Mouse (Mus musculus) heart, postnatal 0 days (tissue): ENCODE data around the gene Tbx15. TPM values are rescaled to one million over a fixed set of nuclear protein-coding genes. Genes with fewer than 3 reads are reported as not detected.

Source experiments
- ATAC-seq: fragments of 200-750 bp; cut with Nextera tagmentation; 2 replicates; pipeline ENCODE4 v1.8.0; 2017; ENCODE audit warnings: low read depth, moderate number of reproducible peaks, moderate library complexity; ENCODE audit not compliant: insufficient read depth
- DNase-seq: peaks from one replicate; pipeline ENCODE4 v3.0.0-alpha.2; 2016; ENCODE audit warnings: low spot score
- H3K27ac ChIP-seq: fragments of 300-500 bp; sonication (generic); 2 replicates; pipeline ENCODE4 v1.5.1; 2014; ENCODE audit warnings: low read depth, mild to moderate bottlenecking
- H3K27me3 ChIP-seq: fragments of 300-500 bp; sonication (generic); 2 replicates; pipeline ENCODE4 v1.6.1; 2014; ENCODE audit warnings: low read length, mixed read lengths; ENCODE audit not compliant: control insufficient read depth, insufficient read depth
- H3K36me3 ChIP-seq: fragments of 300-500 bp; sonication (generic); replicated peaks from 2 replicates; pipeline ENCODE4 v1.6.1; 2014; ENCODE audit warnings: low read length, mixed read lengths; ENCODE audit not compliant: control insufficient read depth, insufficient read depth
- H3K4me1 ChIP-seq: fragments of 300-500 bp; sonication (generic); 2 replicates; pipeline ENCODE4 v1.6.1; 2014; ENCODE audit warnings: antibody characterized with exemption; ENCODE audit not compliant: control insufficient read depth, insufficient read depth
- H3K4me2 ChIP-seq: fragments of 300-500 bp; sonication (generic); 2 replicates; pipeline ENCODE4 v1.6.1; 2014; ENCODE audit warnings: low read depth, mild to moderate bottlenecking, low read length, moderate library complexity
- H3K4me3 ChIP-seq: fragments of 300-500 bp; sonication (generic); 2 replicates; pipeline ENCODE4 v1.5.1; 2014; ENCODE audit warnings: low read depth, low read length
- H3K9ac ChIP-seq: fragments of 300-500 bp; sonication (generic); replicated peaks from 2 replicates; pipeline ENCODE4 v1.6.1; 2014; ENCODE audit warnings: low read depth, low read length, mixed read lengths
- H3K9me3 ChIP-seq: fragments of 300-500 bp; sonication (generic); replicated peaks from 2 replicates; pipeline ENCODE4 v1.6.1; 2016; ENCODE audit warnings: low read length; ENCODE audit not compliant: control insufficient read depth
- CTCF ChIP-seq: IDR thresholded peaks from 2 replicates; pipeline ENCODE4 v1.5.1; 2016; ENCODE audit warnings: antibody characterized with exemption, control low read depth, low read depth
- EP300 ChIP-seq: IDR thresholded peaks from 2 replicates; pipeline ENCODE4 v1.6.1; 2016; ENCODE audit warnings: antibody characterized with exemption, low read depth
- WGBS: fragments of 180-500 bp; shearing (Covaris S2); extraction: QIAGEN DNeasy Blood & Tissue Kit; methylation state at CpG from one replicate; pipeline ENCODE4 v1.1.7; 2014; 5-methylcytosine and 5-hydroxymethylcytosine counted together
- microRNA-seq: library from miRNA; unstranded; fragments of <30 nt; microRNA quantifications from one replicate; pipeline ENCODE4, GENCODE M21; 2016
- polyA plus RNA-seq: library from polyadenylated mRNA; unstranded; fragments of >200 nt; fragmentation: Nextera tagmentation; extraction: Ambion mirVana; gene quantifications from 2 replicates; pipeline ENCODE4 v1.2.1, GENCODE M21; 2015
- total RNA-seq: library from RNA; depleted of rRNA; stranded (reverse); fragments of >200 nt; gene quantifications from 2 replicates; pipeline ENCODE4 v1.2.3, GENCODE M21; 2014; ENCODE audit warnings: low replicate concordance; rRNA removed

The Tbx15 gene
- total and polyA plus RNA-seq, 2 experiments from 2014 or later = 0.10 to 1.5 TPM

DNA sequence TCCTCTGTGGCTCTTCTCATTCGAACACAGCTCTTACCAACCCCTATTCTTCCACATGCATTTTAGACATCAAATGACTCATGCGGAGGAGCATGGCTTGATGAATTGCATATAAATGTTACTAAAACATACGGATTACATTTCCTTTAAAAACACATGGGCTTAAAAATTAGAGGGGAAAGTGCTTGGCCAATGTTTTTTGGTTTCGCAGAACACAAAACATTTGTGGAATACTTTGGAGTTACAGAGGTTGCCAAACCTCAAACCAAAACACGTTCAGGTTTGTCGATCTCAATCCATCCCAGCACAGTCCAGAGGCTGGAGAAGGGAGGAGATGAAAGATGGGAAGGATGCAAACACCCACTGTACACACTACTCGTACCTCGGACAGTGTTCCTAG is 90.9 kb downstream of the Tbx15 start:
- H3K27me3 ChIP-seq = no peaks in the 10 kb centered on the region
- no peak overlapping the region for H3K9ac ChIP-seq
- TF ChIP-seq EP300 (no peak), CTCF (no peak)
- ATAC-seq = no peak
- no peak overlapping the region for H3K4me2 ChIP-seq
- WGBS = 73% methylated on average over 8 of the region's 8 CpGs
- H3K4me1 ChIP-seq = no peaks in the 10 kb centered on the region
- no peak for DNase-seq
- no peak overlapping the region for H3K4me3 ChIP-seq
- no peaks in the 10 kb centered on the region for H3K36me3 ChIP-seq
- H3K27ac ChIP-seq = no peak overlapping the region
- no peaks in the 10 kb centered on the region for H3K9me3 ChIP-seq

DNA sequence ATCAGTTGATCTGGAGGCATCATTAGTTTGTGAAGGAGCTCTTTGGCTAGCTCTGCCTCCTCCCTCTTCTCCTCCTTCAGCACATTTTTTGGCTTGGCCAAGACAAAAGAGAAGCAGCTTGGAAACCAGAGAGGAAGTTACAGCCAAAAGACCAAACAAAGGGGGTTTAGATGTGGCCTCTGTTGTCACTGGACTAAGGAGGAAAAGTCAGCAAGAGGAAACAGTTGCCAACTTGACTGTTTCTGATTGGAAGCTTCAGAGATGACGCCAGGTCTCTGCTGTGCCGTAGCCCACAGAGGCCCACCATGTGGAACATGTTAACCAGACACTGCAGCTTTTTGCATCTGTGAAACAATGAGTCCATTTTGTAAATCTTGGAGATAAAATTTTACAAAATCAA is 96.7 kb downstream of the Tbx15 start:
- DNase-seq (no peak), ATAC-seq (no peak)
- 73% methylated on average over 2 of the region's 2 CpGs for WGBS
- H3K27ac ChIP-seq = no peak overlapping the region
- no peaks in the 10 kb centered on the region for H3K9me3 ChIP-seq
- H3K27me3 ChIP-seq = no peaks in the 10 kb centered on the region
- H3K4me1 ChIP-seq = peaks cover 3% of the 10 kb centered on the region; the same call in 1 of the 2 replicates
- no peak overlapping the region for H3K4me2 ChIP-seq
- no peaks in the 10 kb centered on the region for H3K36me3 ChIP-seq
- no peak overlapping the region for H3K9ac ChIP-seq
- H3K4me3 ChIP-seq = no peak overlapping the region
- TF ChIP-seq CTCF = no peak
- no peak for TF ChIP-seq EP300

- no peak for DNase-seq
- WGBS = 37% methylated on average over 1 of the region's 1 CpGs
Observed at GRCm38 (mm10) chr3:99338756-99339155, 98.6 kb downstream of the Tbx15 start.

GRCm38 (mm10) chr3:99340021-99340420 is 99.8 kb downstream of the Tbx15 start:
- Histone ChIP-seq H3K4me1 (peaks cover 3% of the 10 kb centered on the region; the same call in 1 of the 2 replicates), H3K36me3 (no peaks in the 10 kb centered on the region), H3K27ac (no peak overlapping the region), H3K9me3 (no peaks in the 10 kb centered on the region), H3K4me3 (no peak overlapping the region), H3K4me2 (no peak overlapping the region), H3K27me3 (no peaks in the 10 kb centered on the region), H3K9ac (no peak overlapping the region)
- TF ChIP-seq EP300 = no peak
- TF ChIP-seq CTCF = no peak
- no peak for ATAC-seq
- DNase-seq = no peak
- 50% methylated on average over 3 of the region's 3 CpGs for WGBS

More at GRCm38 (mm10) chr3:99338756-99339155, 98.6 kb downstream of the Tbx15 start:
- Histone ChIP-seq H3K27ac (no peak overlapping the region), H3K4me1 (peaks cover 3% of the 10 kb centered on the region; the same call in 1 of the 2 replicates), H3K27me3 (no peaks in the 10 kb centered on the region), H3K4me2 (no peak overlapping the region), H3K9ac (no peak overlapping the region), H3K4me3 (no peak overlapping the region), H3K36me3 (no peaks in the 10 kb centered on the region), H3K9me3 (no peaks in the 10 kb centered on the region)
- TF ChIP-seq EP300 = no peak
- no peak for ATAC-seq

DNA sequence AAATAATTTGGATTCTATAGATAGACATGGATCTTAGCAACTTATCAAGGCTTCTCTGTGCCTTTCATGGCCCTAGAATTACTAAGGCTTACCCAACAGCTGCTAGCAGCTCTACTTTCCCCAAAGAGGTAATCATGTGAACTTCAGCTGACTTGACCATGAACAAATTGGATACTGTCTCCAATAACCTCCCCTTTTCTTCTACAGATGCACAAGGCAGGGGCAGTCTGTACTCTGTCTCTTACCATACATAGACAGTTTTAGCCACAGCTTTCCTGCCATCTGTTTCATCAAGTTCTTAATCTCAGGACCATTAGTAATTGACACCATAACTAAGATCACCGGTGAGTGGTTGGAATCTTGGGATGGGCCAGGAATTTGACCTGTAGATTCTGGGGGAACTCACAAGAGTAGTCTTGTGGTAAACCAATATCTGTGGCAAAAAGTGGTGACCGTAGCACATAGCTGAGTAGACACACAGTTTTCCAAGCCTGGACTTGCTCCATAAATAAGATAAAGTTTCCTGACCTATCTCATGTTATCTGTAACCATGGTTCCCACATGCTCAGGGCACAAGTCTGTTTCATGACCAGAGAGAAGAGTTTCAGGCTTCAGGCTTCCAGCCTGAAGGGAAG is 139.6 kb downstream of the Tbx15 start:
- no peak for ATAC-seq
- Histone ChIP-seq H3K36me3 (no peaks in the 10 kb centered on the region), H3K27me3 (no peaks in the 10 kb centered on the region), H3K9ac (no peak overlapping the region), H3K4me2 (no peak overlapping the region), H3K9me3 (no peaks in the 10 kb centered on the region), H3K4me1 (no peaks in the 10 kb centered on the region), H3K4me3 (no peak overlapping the region), H3K27ac (no peak overlapping the region)
- DNase-seq = no peak
- WGBS = 66% methylated on average over 2 of the region's 2 CpGs
- TF ChIP-seq EP300 (no peak), CTCF (no peak)

DNA sequence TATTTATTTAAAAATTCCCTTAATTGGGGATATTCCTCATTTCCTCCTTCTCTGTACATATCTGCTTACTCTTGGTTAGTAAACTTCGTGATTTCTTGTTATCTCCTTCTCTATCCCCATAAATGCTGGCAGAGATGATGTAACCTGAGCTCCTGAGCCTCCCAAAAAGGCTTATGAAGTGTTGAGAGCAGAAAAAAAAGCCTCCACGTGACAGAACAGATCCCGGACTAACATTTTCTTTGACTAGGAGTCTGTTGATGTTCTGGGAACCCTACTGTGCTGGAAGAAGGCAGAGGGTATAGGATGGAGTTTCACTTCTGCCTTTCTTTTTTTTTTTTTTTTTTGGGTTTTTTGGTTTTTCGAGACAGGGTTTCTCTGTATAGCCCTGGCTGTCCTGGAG is 146.9 kb downstream of the Tbx15 start:
- no peak overlapping the region for H3K4me2 ChIP-seq
- no peak overlapping the region for H3K4me3 ChIP-seq
- no peaks in the 10 kb centered on the region for H3K9me3 ChIP-seq
- WGBS = 42% methylated on average over 3 of the region's 4 CpGs
- TF ChIP-seq EP300 (no peak), CTCF (no peak)
- no peaks in the 10 kb centered on the region for H3K4me1 ChIP-seq
- ATAC-seq = no peak
- H3K27ac ChIP-seq = no peak overlapping the region
- H3K27me3 ChIP-seq = no peaks in the 10 kb centered on the region
- H3K36me3 ChIP-seq = no peaks in the 10 kb centered on the region
- DNase-seq = no peak
- no peak overlapping the region for H3K9ac ChIP-seq

Small RNA genes within 50 kb of the gene (microRNA-seq; reads per million reads assigned to microRNA genes)
- not detected for gene Mir6481

Other genes with a start within 250 kb of the Tbx15 start
- gene Wars2, start 99.3 kb upstream of the Tbx15 start, total RNA-seq = 6.5 and 6.7 TPM in 2 replicates
- 5.0 and 6.0 TPM in 2 replicates for gene Wars2, start 99.3 kb upstream of the Tbx15 start, polyA plus RNA-seq